Mouse (Mus musculus): ENCODE results near the gene Metrnl.

Metrnl gene

GRCm38 (mm10) chr11:121734892-121735291, 33.5 kb downstream of the Metrnl start:
- DNase-seq (ENCODE audit: low read depth): no peak

- DNase-seq (ENCODE audit: low read depth): no peak
Observed at GRCm38 (mm10) chr11:121738616-121739015, 37.3 kb downstream of the Metrnl start.

GRCm38 (mm10) chr11:121740906-121741305, 39.6 kb downstream of the Metrnl start:
- DNase-seq (ENCODE audit: low read depth): no peak

- no peak for DNase-seq (ENCODE audit: low read depth)
Observed at GRCm38 (mm10) chr11:121741433-121741832, 40.1 kb downstream of the Metrnl start.

- DNase-seq (ENCODE audit: low read depth): no peak
Observed at GRCm38 (mm10) chr11:121743113-121743512, 41.8 kb downstream of the Metrnl start.

GRCm38 (mm10) chr11:121743915-121744628, 42.7 kb downstream of the Metrnl start:
- no peak for DNase-seq (ENCODE audit: low read depth)

GRCm38 (mm10) chr11:121746941-121747494, 45.7 kb downstream of the Metrnl start:
- DNase-seq (ENCODE audit: low read depth): no peak

- no peak for DNase-seq (ENCODE audit: low read depth)
Observed at GRCm38 (mm10) chr11:121748003-121748684, 46.8 kb downstream of the Metrnl start.

Data from c-Kit-positive CD71-positive TER-119-negative erythroid progenitor cells, embryonic 14.5 days (primary cell).